Mouse (Mus musculus) left cerebral cortex, postnatal 10 days (tissue): Measurements from ENCODE around the gene Wdfy2. TPM values are rescaled to one million over a fixed set of nuclear protein-coding genes. Genes with fewer than 3 reads are reported as not detected.

Experiments used
- DNase-seq, 2 experiments: peaks; one replicate each; pipeline ENCODE4 v3.0.0; 2021 to 2022; ENCODE audit warnings: low spot score in 2 of 2, mixed read lengths in 1 of 2; ENCODE audit errors: extremely low spot score in 1 of 2
- intact Hi-C: fragments of 180-260 bp; cut with DNase I; formaldehyde crosslinking; loops from one replicate; pipeline ENCODE4 v1.15.1; 2025
- total RNA-seq, 2 experiments: library from RNA; stranded (reverse); gene quantifications; 2 replicates each; pipeline ENCODE4 v1.2.3; 2021

The Wdfy2 gene
- total RNA-seq, 2 experiments from 2014 or later: 11.3 to 11.8 TPM

GRCm38 (mm10) chr14:62838336-62838735, 858 bp downstream of the Wdfy2 start:
- DNase-seq: no peak
- intact Hi-C loops: loop anchor here (5.0 to 10.0 kb wide), 3 partner anchors 44 to 204 kb away; no protein-coding TSS in a partner anchor

- intact Hi-C loops: no loop called here
- no peak for DNase-seq
These were observed 4.2 kb downstream of the Wdfy2 start for GRCm38 (mm10) chr14:62841726-62842125.

- intact Hi-C loops: no loop called here
- DNase-seq: no peak
These were observed 5.0 kb downstream of the Wdfy2 start for GRCm38 (mm10) chr14:62842495-62842894.

GRCm38 (mm10) chr14:62842976-62843375, 5.5 kb downstream of the Wdfy2 start:
- intact Hi-C loops: no loop called here
- no peak for DNase-seq

GRCm38 (mm10) chr14:62844226-62844625, 6.7 kb downstream of the Wdfy2 start:
- no peak for DNase-seq
- intact Hi-C loops: no loop called here

- intact Hi-C loops: no loop called here
These were observed 7.7 kb downstream of the Wdfy2 start for GRCm38 (mm10) chr14:62845011-62845840.

GRCm38 (mm10) chr14:62850980-62851379, 13.5 kb downstream of the Wdfy2 start:
- no peak for DNase-seq
- intact Hi-C loops: no loop called here

More at GRCm38 (mm10) chr14:62845011-62845840, 7.7 kb downstream of the Wdfy2 start:
- DNase-seq: peak in 1 of 2 experiments; percentile 41

- intact Hi-C loops: no loop called here
- DNase-seq: no peak
These were observed 15.4 kb downstream of the Wdfy2 start for GRCm38 (mm10) chr14:62852840-62853239.

- DNase-seq: no peak
- intact Hi-C loops: no loop called here
These were observed 17.8 kb downstream of the Wdfy2 start for GRCm38 (mm10) chr14:62855077-62855835.

GRCm38 (mm10) chr14:62855863-62856262, 18.4 kb downstream of the Wdfy2 start:
- DNase-seq: no peak
- intact Hi-C loops: no loop called here

GRCm38 (mm10) chr14:62856490-62856889, 19.0 kb downstream of the Wdfy2 start:
- intact Hi-C loops: no loop called here
- DNase-seq: no peak

- DNase-seq: no peak
- intact Hi-C loops: no loop called here
These were observed 20.4 kb downstream of the Wdfy2 start for GRCm38 (mm10) chr14:62857879-62858278.

GRCm38 (mm10) chr14:62858311-62858710, 20.8 kb downstream of the Wdfy2 start:
- intact Hi-C loops: no loop called here
- no peak for DNase-seq

GRCm38 (mm10) chr14:62862564-62862963, 25.1 kb downstream of the Wdfy2 start:
- DNase-seq: no peak
- intact Hi-C loops: no loop called here

- DNase-seq: no peak
These were observed 26.8 kb downstream of the Wdfy2 start for GRCm38 (mm10) chr14:62864254-62864653.

GRCm38 (mm10) chr14:62865405-62865804, 27.9 kb downstream of the Wdfy2 start:
- DNase-seq: no peak
- intact Hi-C loops: no loop called here

More at GRCm38 (mm10) chr14:62864254-62864653, 26.8 kb downstream of the Wdfy2 start:
- intact Hi-C loops: no loop called here

- intact Hi-C loops: no loop called here
- no peak for DNase-seq
These were observed 29.6 kb downstream of the Wdfy2 start for GRCm38 (mm10) chr14:62867069-62867468.

GRCm38 (mm10) chr14:62867576-62867975, 30.1 kb downstream of the Wdfy2 start:
- DNase-seq: no peak
- intact Hi-C loops: no loop called here

- intact Hi-C loops: no loop called here
- DNase-seq: no peak
These were observed 30.8 kb downstream of the Wdfy2 start for GRCm38 (mm10) chr14:62868254-62868653.

GRCm38 (mm10) chr14:62870238-62870638, 32.8 kb downstream of the Wdfy2 start:
- intact Hi-C loops: no loop called here
- DNase-seq: no peak
